Mouse (Mus musculus) megakaryocyte, embryonic 14.5 days (primary cell): ENCODE data around the gene Lats2.

ENCODE experiments used
- FLI1 ChIP-seq: IDR thresholded peaks from 2 replicates; pipeline ENCODE4 v1.6.1; 2012; ENCODE audit warnings: low read length, inconsistent platforms, mixed read lengths
- GATA1 ChIP-seq: IDR thresholded peaks from 3 replicates; pipeline ENCODE4 v1.6.1; 2012; ENCODE audit warnings: mixed read lengths, low read length, inconsistent platforms, borderline replicate concordance

DNA sequence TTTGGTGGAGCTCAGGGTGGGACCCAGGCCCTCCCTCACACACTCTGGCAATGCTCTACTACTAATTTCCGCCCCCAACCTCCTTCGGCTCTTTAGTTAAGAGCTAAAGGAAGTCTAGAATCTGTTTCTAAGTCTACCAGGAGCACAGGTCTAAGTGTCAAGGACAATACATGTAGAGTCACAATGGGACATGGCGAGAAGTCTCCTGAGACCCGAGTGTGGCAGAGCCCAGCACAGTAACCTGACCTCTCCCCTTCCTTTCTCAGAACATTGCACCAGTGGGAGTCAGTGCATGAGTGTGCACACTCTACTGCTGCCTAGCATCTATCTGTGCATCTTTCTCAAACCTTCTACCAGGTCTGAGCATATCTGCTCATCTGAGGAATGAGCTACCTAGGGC, 52.4 kb downstream of the Lats2 start:
- no peak for TF ChIP-seq FLI1
- no peak for TF ChIP-seq GATA1
